Mouse (Mus musculus): Measurements from ENCODE around the gene Dnajc9. TPM values are rescaled to one million over a fixed set of nuclear protein-coding genes. Genes with fewer than 3 reads are reported as not detected.
A peak's percentile ranks its signal among the peaks of the same experiment; 100 is the strongest.

Dnajc9 gene
- polyA plus RNA-seq, 1 experiment from 2014 or later: 205 TPM

DNA sequence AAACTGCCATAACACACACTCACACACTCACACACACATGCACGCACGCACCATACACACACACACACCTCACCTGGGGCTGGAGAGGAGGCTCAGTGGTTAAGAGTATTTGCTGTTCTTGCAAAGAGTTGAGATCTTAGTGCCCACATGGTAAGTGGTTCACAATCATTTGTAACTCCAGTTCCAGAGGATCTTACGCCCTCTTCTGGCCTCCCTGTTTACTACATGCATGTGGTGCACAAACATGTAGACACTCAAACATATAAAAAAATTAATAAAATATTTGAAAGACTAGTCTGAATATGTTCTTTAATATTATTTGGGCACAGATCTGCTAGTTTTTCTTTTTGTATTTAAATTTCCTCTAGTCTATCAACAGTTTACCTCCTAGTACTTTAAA, 20.4 kb downstream of the Dnajc9 start:
- DNase-seq (ENCODE audit: low spot score): no peak

DNA sequence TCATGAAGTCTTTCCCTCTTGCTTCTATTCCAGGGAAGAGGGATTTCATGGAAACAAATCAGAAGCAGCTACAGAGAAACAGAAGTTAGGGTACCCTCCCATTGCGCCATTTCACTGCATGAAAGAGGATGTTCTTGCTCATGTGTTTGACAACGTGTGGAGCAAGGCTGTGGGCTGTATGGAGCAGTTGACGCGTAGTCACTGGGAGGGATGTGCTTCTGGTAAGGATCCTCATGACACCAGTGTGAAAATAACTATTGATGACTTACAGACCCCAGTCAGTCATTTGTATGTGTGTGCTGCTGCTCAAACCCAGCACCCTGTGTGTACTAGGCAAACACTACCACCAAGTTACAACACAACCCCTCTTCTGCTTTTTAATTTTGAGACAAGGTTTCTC, 25.5 kb downstream of the Dnajc9 start:
- no peak for DNase-seq (ENCODE audit: low spot score)

DNA sequence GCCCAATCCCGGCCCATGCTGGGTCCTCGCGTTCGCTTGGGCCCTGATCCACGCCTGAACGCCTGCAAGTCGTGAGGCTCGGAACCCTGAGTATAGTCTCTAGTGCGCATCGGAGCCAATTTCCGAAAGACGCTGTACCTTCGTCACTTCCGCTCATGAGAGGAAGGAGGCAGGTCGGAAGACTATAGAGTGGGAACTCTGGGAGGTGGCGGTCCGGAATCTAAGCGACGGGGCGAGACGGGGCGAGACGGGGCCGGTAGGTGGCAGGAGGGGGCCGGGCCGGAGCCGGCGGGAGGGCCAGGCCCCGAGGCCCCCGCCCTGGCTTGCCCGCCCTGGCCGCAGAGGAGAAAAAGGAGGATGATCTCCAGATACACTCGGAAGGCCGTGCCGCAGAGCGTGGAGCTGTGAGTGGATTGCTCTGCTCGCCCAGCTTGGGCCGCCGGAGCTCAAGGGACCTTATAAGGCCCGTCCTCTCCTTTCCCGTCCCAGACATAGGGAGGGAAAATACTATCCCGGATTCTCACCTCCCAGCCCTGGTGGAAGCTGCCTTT, 40.6 kb downstream of the Dnajc9 start, which contains the start of the genes Ecd and Fam149b:
Ecd (minus strand) TSS at position 131 of the 551 bp plus-strand sequence.
Fam149b (plus strand) TSS at position 172 of the 551 bp plus-strand sequence.
- DNase-seq (ENCODE audit: low spot score): peak; percentile 96

DNA sequence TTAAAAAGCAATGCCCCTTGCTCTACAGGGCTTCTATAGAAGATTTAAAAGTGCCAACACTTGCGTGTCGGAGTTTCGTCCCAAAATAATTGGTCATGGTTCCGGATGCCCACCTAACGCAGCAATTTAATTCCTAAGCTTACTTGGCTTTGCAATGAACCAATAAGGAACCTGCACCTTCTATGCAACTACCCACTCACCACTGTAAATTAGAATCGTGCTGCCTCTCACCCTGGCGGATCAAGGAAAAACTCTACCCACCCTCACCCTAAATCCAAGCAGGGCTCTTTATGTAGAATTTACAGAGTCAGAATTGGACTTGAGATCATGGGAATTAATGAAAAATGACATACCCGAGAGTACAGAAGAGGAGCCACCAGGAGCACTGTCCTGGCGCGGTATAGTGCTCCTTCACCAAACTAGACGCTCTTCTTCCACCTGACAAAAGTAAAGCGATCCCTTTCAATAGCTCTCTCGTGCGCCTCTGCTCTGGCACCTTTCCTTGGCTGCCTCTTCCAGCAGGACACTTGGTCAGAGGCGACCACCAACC, 41.2 kb downstream of the Dnajc9 start:
- DNase-seq (ENCODE audit: low spot score): no peak

DNA sequence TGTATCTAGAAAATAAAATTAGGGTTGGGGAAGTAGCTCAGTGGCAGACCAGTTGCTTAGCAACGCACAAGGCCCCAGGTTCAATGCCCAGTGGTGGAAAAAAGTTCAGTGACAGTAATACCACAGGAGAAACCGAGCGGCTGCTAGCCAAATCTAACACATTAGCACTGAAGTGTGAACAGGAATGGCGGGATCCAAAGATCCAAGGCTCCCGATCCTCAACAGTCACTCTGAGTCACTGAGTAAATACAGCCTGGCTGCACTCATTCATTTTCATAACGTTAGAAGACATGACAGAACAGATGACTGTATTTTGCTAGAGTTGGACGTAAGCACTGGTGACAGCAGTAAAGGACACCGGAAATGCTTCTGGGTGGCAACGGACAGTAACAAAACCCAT, 42.8 kb downstream of the Dnajc9 start:
- DNase-seq (ENCODE audit: low spot score): no peak

DNA sequence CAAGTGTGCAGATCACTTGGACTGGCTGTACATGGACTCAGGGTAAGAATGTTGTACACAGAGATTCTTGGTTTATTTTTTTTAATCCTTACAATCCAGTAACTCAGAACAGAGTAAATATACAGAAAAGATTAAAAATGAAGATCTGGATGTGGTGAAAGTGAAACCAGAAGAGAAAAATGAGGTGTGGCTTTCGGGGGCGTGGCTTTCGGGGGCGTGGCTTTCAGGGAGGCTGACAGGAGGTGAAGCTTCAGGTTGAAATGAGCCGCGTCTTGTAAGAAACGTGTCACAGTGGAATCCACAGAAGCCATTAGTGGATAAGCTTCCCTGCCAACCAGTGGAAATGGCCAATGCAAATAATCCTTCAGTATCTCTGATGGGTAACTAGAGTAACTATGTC, 47.8 kb downstream of the Dnajc9 start:
- DNase-seq (ENCODE audit: low spot score): no peak

DNA sequence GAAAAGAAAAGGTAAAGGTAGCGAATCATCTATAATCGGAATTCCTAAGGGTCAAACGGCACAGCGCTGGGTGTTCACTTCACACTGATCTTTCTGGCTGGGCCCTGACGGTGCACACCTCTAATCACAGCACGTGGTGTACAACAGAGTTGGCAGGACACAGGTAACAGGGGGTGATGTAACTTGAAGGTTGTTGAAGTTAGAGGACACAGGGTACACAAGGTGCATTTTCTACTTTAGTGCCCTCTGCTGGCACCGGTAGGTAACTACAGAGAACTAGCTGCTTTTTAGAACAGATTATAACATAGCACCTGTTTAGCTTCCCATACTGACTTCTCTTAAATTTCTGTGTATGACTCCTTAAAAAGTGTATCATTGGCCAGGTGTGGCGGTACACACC, 48.6 kb downstream of the Dnajc9 start:
- DNase-seq (ENCODE audit: low spot score): peak; percentile 56

DNA sequence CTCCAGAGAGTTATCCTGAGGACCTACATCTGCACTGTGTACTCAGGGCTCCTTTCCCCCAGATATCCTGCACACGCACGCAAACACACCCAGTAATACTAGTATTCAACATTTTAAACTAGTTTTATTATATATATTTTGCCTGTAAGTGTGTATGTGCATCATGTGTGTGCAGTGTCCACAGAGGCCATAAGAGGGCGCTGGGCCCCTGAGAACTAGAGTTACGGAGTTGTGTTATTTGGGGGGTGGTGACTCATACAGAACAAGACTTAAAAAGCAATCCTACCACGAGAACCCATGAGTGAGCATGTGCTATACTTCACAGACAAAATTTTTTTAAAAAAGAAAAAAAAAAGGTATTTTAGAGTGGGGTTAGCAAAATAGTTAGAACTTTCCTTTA, 49.3 kb downstream of the Dnajc9 start:
- DNase-seq (ENCODE audit: low spot score): no peak

Other genes with a start within 250 kb of the Dnajc9 start
- 7.1 and 8.2 TPM in 2 replicates for gene Kcnk5, start 207.1 kb downstream of the Dnajc9 start, polyA plus RNA-seq (2015; fragmentation: Nextera tagmentation; extraction: Ambion mirVana)
- 0.15 and 0.34 TPM in 2 replicates for gene Kcnk16, start 119.7 kb downstream of the Dnajc9 start, polyA plus RNA-seq (2015; fragmentation: Nextera tagmentation; extraction: Ambion mirVana)
- 11.0 and 17.4 TPM in 2 replicates for gene Nudt13, start 94.2 kb downstream of the Dnajc9 start, polyA plus RNA-seq (2015; fragmentation: Nextera tagmentation; extraction: Ambion mirVana)
- gene Ecd, start 40.8 kb downstream of the Dnajc9 start, polyA plus RNA-seq (2015; fragmentation: Nextera tagmentation; extraction: Ambion mirVana): 42.5 and 43.2 TPM in 2 replicates
- gene Fam149b, start 40.7 kb downstream of the Dnajc9 start, polyA plus RNA-seq (2015; fragmentation: Nextera tagmentation; extraction: Ambion mirVana): 25.2 and 28.0 TPM in 2 replicates
- 111 and 121 TPM in 2 replicates for gene Mrps16, start 4.7 kb upstream of the Dnajc9 start, polyA plus RNA-seq (2015; fragmentation: Nextera tagmentation; extraction: Ambion mirVana)
- 0.07 and 0.27 TPM in 2 replicates for gene Cfap70, start 63.3 kb upstream of the Dnajc9 start, polyA plus RNA-seq (2015; fragmentation: Nextera tagmentation; extraction: Ambion mirVana)
- 43.5 and 47.3 TPM in 2 replicates for gene Anxa7, start 91.2 kb upstream of the Dnajc9 start, polyA plus RNA-seq (2015; fragmentation: Nextera tagmentation; extraction: Ambion mirVana)
- gene Mss51, start 108.0 kb upstream of the Dnajc9 start, polyA plus RNA-seq (2015; fragmentation: Nextera tagmentation; extraction: Ambion mirVana): 1.4 and 1.9 TPM in 2 replicates
- 52.8 and 65.4 TPM in 2 replicates for gene Ppp3cb, start 157.7 kb upstream of the Dnajc9 start, polyA plus RNA-seq (2015; fragmentation: Nextera tagmentation; extraction: Ambion mirVana)